Mouse (Mus musculus): ENCODE results near the gene Nid1.
"Not testable (repeated sequence)": the region's sequence is repeated elsewhere in the genome, so short reads cannot be mapped to it uniquely, and the experiment has no call there.

Nid1 gene

DNA sequence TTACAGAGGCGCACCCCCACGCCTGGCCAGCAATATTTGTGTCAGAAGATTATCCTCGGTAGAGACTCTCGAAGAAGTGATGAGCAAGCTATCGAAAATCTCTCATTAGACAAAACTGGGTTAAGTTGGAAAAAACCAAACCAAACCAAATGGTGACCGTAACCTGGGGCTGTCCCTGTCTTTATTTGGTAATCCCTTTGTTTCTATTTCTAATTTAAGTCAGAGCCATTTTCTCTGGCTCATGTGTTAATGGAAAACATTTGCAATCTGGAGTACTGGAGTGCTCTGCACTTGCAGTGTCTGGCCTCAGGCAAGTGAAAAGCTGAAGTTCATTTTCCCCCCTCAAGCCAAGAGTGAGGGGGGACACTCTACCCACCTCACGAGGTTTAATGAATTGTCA lies 16.9 kb downstream of the Nid1 start:
- DNase-seq, result not testable (repeated sequence)

- not testable (repeated sequence) for DNase-seq
Measured at GRCm38 (mm10) chr13:13455632-13456492, 18.5 kb downstream of the Nid1 start.

DNA sequence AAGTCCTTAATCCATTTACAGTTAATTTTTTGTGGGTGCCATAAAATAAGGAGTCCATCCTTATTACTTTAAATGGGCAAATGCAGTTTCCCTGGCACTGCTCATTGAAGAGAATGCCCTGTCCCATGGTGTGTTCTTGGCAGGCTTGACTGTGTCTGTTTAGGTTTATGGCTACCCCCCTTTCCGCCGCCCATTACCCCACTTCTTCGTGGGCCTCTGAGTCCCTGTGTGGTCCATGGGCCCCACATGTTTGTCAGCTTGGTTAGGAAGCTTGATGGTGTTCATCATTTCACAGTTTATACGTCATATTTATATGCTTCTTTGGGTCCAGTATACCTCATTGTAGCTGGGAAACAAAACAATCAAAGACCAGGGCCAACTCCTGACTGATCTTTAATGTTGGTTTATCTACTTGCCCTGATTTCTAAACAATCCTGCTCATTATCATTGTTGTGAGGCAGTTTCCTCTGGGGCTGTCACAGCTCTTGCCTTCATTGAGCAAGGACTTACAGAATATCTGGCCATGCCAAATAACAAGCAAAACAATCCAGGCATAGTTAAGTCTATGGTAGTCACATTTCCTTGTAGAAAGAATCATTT lies 20.9 kb downstream of the Nid1 start:
- DNase-seq, result no peak

GRCm38 (mm10) chr13:13460521-13461138 lies 23.3 kb downstream of the Nid1 start:
- no peak for DNase-seq

DNA sequence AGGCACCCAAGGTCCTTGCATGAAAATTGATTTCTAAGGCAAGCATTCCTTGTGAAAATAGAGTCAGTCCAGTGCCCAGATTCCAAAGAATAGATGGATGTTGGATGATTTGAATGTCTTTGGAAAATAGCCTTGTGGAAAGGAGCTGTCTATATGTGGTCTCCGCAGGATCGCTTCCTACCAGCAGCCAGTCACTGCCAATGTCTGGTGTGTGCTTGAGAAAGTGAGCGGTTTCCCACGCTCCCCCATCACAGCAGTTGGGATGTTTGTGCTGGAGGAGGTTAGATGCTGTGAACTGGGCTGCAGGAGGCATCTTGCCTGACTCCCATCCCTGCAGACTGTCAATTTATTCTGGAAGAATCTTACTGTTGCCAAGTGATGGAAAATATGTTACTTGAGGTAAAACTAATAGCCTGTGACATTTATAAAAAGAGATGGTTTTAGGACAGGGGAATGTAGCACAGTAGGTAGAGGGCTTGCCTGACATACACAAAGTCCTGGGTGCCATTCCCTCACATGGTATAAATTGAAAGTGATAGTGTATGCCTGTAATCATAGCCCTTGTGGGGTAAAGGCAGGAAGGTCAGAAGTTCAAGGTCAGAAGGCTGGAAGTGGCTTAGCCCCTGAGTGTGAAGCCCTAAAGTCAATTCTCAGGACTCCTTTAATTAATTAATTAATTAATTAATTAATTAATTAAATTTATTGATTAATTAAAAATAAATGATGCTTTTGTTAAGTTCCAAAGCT lies 24.3 kb downstream of the Nid1 start:
- DNase-seq, result no peak

GRCm38 (mm10) chr13:13463949-13464348 lies 26.6 kb downstream of the Nid1 start:
- no peak for DNase-seq

DNA sequence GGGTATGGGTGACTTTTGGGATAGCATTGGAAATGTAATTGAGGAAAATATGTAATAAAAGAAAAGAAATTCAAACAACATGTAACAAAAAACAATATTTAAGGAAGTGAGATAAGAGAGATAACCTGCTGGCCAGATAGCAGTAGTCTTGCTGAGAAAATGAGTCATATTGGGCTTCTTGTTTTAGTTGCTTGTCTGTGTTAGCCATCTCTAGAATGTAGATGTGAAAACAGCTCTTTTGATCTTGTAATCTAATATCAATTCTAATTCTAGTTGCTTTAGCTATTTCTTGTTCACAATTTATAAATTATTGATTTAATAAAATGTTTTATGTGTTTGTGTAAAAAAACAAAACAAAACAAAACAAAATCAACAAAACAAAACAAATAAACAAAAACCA lies 29.9 kb downstream of the Nid1 start:
- DNase-seq, result not testable (repeated sequence)

- no peak for DNase-seq
Measured at GRCm38 (mm10) chr13:13468513-13468912, 31.2 kb downstream of the Nid1 start.

GRCm38 (mm10) chr13:13471334-13471757 lies 34.0 kb downstream of the Nid1 start:
- no peak for DNase-seq

GRCm38 (mm10) chr13:13474464-13474863 lies 37.1 kb downstream of the Nid1 start:
- DNase-seq, result not testable (repeated sequence)

- DNase-seq, result no peak
Measured at GRCm38 (mm10) chr13:13474991-13475390, 37.6 kb downstream of the Nid1 start.

GRCm38 (mm10) chr13:13476568-13476967 lies 39.2 kb downstream of the Nid1 start:
- no peak for DNase-seq

DNA sequence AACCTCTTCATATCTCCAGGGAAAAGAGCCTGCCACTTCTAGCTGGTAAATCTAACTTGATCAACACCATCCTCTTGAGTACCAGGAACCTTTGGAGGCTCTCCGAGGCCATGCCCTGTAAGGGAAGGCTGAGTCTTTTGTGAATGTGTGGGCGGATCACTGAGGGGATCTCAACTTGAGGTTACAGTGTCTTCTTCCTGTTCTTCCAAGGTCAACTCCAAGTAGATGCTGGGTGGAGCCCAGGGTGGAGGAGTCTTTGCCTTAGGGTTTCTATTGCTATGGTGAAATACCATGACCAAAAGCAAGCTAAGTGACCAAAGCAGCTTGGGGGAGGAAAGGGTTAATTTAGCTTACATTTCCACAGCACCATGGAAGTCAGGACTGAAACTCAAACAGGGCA lies 39.7 kb downstream of the Nid1 start:
- no peak for DNase-seq

DNA sequence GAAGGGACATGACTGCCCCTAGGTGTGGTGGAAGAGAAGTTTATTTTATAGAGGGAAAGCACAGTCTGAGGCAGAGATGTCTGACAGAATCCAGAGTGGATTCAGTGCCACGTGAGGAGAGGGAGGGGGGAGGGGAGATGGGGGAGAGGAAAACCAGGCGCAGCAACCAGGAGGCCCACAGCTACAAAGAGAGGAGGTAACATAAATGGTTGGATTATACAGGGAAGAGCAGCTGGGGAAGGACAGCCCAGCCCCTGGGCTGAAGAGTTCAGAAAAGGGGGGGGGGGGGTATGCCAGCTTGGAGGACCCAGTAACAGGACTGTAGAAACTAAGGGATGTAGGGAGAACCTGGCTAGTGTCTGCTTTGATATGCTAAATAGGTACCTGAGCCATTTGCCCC lies 42.6 kb downstream of the Nid1 start:
- no peak for DNase-seq

GRCm38 (mm10) chr13:13481033-13481432 lies 43.7 kb downstream of the Nid1 start:
- no peak for DNase-seq

GRCm38 (mm10) chr13:13481875-13482674 lies 44.7 kb downstream of the Nid1 start:
- no peak for DNase-seq

DNA sequence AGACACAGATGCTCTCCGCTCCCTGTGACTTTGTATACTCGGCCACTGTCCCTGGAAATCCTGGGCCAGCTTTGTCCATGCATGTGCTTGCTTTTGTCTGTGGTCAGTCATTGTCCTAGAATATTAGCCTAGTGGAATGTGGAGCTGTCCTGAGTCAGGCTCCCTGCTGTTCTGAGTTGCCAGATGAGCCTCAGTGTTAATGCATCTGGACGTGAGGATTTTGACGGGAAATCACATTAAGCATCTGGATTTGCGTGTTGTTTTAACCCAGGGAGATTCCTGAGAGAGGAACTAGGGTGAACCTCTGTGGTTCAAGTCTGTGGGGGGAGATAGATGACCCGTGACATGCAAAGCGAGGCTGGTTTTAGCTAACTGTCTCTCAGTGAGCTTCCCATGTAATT lies 47.0 kb downstream of the Nid1 start:
- no peak for DNase-seq

DNA sequence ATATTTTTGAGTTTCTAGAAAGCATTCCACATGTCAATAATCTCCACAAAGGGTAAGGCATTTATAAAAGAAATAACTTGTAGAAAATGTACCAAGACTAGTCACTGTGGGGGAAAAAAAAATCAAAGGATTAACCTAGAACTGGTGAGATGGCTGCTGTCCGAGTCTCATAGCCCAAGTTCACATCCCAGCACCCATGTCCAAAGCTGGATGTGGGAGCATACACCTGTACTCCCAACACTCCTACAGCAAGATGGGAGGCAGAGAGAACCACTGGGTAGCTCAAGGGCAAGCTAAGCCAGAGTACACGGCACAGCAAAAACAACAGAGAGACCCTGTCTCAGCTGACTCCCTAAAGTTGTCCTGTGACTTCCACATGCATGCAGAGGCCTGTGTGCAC lies 47.5 kb downstream of the Nid1 start:
- no peak for DNase-seq

- DNase-seq, result no peak
Measured at GRCm38 (mm10) chr13:13485682-13486081, 48.3 kb downstream of the Nid1 start.

DNA sequence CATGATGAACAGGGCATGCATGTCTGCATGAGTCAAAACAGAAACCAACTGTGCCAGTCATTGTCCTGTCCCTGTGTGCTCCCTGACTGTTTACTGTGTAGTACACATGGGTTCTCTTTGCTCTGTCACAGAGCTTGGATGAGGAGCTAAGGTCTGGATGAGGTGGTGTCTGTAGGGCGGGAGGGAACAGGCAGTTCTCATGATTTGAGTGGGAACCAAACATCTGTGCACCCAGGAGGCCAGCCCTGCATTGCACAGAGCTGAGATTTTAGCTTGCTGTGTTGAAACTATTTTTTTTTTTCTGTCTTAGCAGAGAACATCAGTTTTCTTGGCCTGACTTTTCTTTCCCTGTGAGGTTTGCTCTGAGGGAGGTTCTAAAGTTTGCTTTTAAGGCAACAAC lies 50.5 kb downstream of the Nid1 start:
- DNase-seq, result no peak

- no peak for DNase-seq
Measured at GRCm38 (mm10) chr13:13489861-13490260, 52.5 kb downstream of the Nid1 start.

DNA sequence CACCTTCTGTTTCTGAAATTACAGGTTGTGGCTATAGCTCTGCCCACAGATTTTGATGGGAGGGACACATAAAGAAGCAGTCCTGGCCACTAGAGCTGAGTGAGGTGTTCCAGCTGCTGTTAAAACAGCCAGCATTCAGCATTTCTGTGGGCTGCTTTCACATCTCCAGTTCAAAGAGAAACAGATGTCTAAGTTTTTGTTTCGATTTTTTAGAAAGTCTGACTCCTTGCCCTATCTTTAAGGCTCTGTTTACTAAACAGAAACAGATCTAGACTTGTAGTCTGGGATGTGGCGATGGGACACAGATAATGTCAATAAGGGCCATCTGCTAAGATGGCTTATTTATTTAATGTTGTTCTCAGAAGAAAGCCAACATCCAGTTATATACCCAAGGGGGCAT lies 54.8 kb downstream of the Nid1 start:
- DNase-seq, result no peak
